Mouse (Mus musculus) B cell, adult (primary cell): ENCODE measurements around the gene Tspan15. TPM values are rescaled to one million over a fixed set of nuclear protein-coding genes. Genes with fewer than 3 reads are reported as not detected.

ENCODE experiments used
- total RNA-seq: library from RNA; stranded (reverse); gene quantifications from 4 replicates; pipeline ENCODE4 v1.2.4, GENCODE M21; 2023; ENCODE audit not compliant: inconsistent age

Tspan15 gene
- 9.7 to 14.4 TPM (median 13.3 TPM) in 4 replicates for total RNA-seq

DNA sequence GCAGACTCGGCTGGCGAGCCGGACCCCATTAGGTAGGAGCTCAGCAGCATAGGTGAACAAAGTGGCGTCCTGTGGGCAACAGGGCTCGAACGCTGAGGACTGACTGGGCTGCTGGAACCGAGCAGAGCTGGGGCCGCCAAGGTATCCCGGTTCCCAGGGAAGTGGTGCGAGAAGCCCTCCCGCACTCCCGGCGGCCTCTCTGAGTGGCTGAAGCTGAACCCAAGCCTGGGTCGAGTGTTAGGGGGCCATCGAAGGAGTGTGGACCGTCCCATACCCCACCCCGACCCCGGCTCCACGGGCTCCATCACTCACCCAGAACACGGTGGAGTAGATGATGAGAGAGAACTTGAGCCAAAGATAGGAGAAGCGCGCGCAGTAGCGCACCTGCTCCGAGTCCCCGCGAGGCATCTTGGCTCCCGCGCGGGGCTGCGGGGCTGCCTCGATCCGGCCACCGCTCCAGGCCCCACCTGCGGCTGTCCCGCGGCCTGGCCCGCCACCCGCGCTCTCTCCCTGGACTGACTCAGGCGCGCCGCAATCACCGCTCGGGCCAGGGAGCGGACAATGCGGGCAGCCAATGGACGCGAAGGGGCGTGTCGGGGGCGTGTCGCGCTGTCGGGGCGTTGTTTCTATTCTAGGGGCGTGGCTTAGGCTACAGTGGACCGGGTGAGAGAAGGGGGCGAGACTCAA lies at the start of gene Tspan15:
Gene Tspan15, minus strand, starts transcription at position 544 of the 687 bp plus-strand sequence.

GRCm38 (mm10) chr10:62252000-62252488 lies 21.0 kb upstream of the Tspan15 start, which contains the start of gene Tacr2:
Gene Tacr2, plus strand, starts transcription at chr10:62252438.

GRCm38 (mm10) chr10:62143820-62144219 lies 87.2 kb downstream of the Tspan15 start, which contains the start of gene Fam241b:
Gene Fam241b, minus strand, starts transcription at chr10:62143920.

Other genes with a start within 250 kb of the Tspan15 start
- gene Neurog3, start 98.2 kb downstream of the Tspan15 start, total RNA-seq: not detected in 4 replicates
- 1.1 to 3.2 TPM (median 2.8 TPM) in 4 replicates for gene Fam241b, start 87.3 kb downstream of the Tspan15 start, total RNA-seq
- gene Tacr2, start 21.2 kb upstream of the Tspan15 start, total RNA-seq: not detected in 4 replicates
- 34.9 to 39.4 TPM (median 36.4 TPM) in 4 replicates for gene Hk1, start 148.7 kb upstream of the Tspan15 start, total RNA-seq
- not detected in 4 replicates for gene Hkdc1, start 191.2 kb upstream of the Tspan15 start, total RNA-seq
- gene 4930507D05Rik, start 218.2 kb upstream of the Tspan15 start, total RNA-seq: 0.36 to 1.3 TPM (median 0.56 TPM) in 4 replicates
- 30.2 to 34.3 TPM (median 32.1 TPM) in 4 replicates for gene Supv3l1, start 218.5 kb upstream of the Tspan15 start, total RNA-seq